Mouse (Mus musculus) E14TG2a.4 (cell line): ENCODE measurements at regions not wholly inside any gene's neighbourhood (a gene's known extent, or its start where the extent isn't known, plus 50 kb on each side); places are given as distances from the start of the nearest gene placed in this dataset.

Experiments
- CTCF ChIP-seq: conservative IDR thresholded peaks from 2 replicates; pipeline ENCODE4 v1.5.1; 2014; ENCODE audit warnings: low read length
- NANOG ChIP-seq: IDR thresholded peaks from 2 replicates; pipeline ENCODE4 v1.6.1; 2014; ENCODE audit warnings: borderline replicate concordance, low read length, mixed read lengths
- POU5F1 ChIP-seq: IDR thresholded peaks from 2 replicates; pipeline ENCODE4 v1.6.1; 2014; ENCODE audit warnings: low read length, borderline replicate concordance

- TF ChIP-seq CTCF: no peak
- TF ChIP-seq POU5F1: no peak
- TF ChIP-seq NANOG: no peak
Observed at GRCm38 (mm10) chr10:100834794-100835193, 244.5 kb downstream of the 1700017N19Rik start.
